Mouse (Mus musculus) stomach, postnatal 0 days (tissue): ENCODE measurements around the gene Rnf168.

Experiments used
- CTCF ChIP-seq: IDR thresholded peaks from 2 replicates; pipeline ENCODE4 v1.5.1; 2016; ENCODE audit warnings: antibody characterized with exemption, low read depth, mild to moderate bottlenecking, moderate library complexity
- EP300 ChIP-seq: optimal IDR thresholded peaks from 2 replicates; pipeline ENCODE3; 2016; ENCODE audit warnings: antibody characterized with exemption

DNA sequence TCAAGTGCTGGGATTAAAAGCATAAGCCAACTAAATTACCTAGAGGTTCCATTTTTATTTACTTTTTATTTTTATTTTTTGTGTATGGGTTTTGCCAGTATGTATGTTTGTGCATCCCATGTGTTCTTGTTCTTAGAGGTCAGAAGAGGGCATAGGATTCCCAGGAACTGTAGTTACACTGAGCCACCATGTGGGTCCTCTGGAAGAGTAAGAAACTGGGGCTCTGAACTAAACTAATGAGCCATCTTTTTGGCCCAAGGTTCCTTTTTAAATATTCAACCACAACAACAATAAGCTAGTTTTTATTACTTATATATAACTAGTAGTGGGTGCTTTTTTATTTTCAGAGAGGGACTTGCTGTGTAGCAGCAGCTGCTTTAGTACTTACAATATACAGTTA is 5.3 kb downstream of the Rnf168 start:
- TF ChIP-seq CTCF (no peak), EP300 (no peak)
